8 mouse cellular contexts compared by ENCODE assay signal in the genomic region with DNA sequence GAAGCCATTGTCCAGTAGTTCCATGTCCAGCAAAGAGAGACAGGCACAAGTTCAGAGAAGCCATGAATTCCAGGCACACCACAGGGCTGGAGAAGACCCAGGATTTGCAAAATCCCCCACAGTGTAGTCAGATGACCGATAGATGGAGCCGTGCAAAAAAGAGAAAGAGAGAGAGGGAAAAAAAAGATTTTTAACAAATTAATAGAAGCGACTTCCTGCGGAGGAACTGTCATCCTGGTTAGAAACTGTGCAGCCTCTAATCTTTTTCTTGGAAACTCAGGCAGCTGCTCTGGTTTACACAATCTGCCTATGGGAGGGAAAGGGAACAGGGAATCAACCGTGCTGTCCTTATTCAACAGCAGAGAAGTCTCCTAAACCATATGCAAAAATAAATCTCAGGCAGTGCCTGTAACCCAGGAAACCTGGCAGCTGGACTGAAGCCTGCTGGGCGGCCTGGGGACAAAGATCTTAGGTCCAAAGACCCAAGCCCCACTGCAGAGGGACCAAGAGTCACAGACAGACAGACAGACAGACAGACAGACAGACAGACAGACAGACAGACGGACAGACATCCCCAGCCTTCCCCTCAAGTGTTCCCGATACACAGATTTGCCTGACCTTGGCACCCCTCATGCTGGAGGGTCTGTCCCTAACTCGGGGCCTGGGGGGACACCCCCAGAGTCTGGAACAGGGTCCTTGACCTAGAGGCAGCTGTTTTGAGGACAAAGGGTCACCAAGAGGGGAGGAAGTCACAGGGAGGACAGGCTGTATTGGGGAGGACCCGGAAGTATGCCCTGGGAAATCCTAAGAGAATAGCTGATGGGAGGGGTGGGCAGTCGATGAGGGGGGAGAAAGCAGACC. TPM values are rescaled to one million over a fixed set of nuclear protein-coding genes. Genes with fewer than 3 reads are reported as not detected.
DNase-seq lines count a peak whose midpoint lies in the region; ATAC-seq and TF ChIP-seq lines count a peak whose summit lies in the region.

No protein-coding gene starts in this region.

- peak; percentile 51; the same call in 1 of the 2 replicates for ATAC-seq in heart, embryonic 15.5 days (replicated peaks; ENCODE audit: insufficient number of reproducible peaks, insufficient read depth, low FRiP score, low read depth)
- peak; percentile 50; the same call in 1 of the 2 replicates for ATAC-seq in midbrain, embryonic 12.5 days (ENCODE audit: low FRiP score, low read depth)
- ATAC-seq in activated CD4-positive, CD25-positive, alpha-beta regulatory T cell, adult 4 months = no peak

- peaks cover 25% of the 10 kb centered on the region for H3K4me1 ChIP-seq in heart, embryonic 15.5 days (replicated peaks)
- H3K4me1 ChIP-seq in midbrain, embryonic 12.5 days = peaks cover 49% of the 10 kb centered on the region

- H3K4me3 ChIP-seq in left cerebral cortex, adult 2 months = no peak overlapping the region
- H3K4me3 ChIP-seq in heart, embryonic 15.5 days = peak overlapping the region; percentile 17; the same call in 1 of the 2 replicates
- H3K4me3 ChIP-seq in midbrain, embryonic 12.5 days = no peak overlapping the region

- DNase-seq in left cerebral cortex, adult 2 months (ENCODE audit: extremely low spot score in 1 of 2, low spot score in 2 of 2) = peak in 1 of 2 experiments; percentile 44
- DNase-seq in left cerebral cortex, adult 11 months (ENCODE audit: low spot score) = no peak
- peak; percentile 60 for DNase-seq in embryo, embryonic 11 days
- peak; percentile 67 to 81 for DNase-seq in kidney, postnatal 4 days
- no peak for DNase-seq in spleen, adult 12 weeks (ENCODE audit: low spot score)

- H3K27ac ChIP-seq in left cerebral cortex, adult 2 months = peak overlapping the region; percentile 92
- H3K27ac ChIP-seq in heart, embryonic 15.5 days = peak overlapping the region; percentile 72
- peak overlapping the region; percentile 93 for H3K27ac ChIP-seq in midbrain, embryonic 12.5 days (replicated peaks)

- TF ChIP-seq CTCF in left cerebral cortex, adult 2 months (IDR thresholded peaks at IDR 0.05) = peak; percentile 53

- peak overlapping the region; percentile 54 for H3K4me2 ChIP-seq in heart, embryonic 15.5 days
- peak overlapping the region; percentile 31 for H3K4me2 ChIP-seq in midbrain, embryonic 12.5 days (replicated peaks)

- H3K9me3 ChIP-seq in heart, embryonic 15.5 days (replicated peaks) = no peaks in the 10 kb centered on the region
- H3K9me3 ChIP-seq in midbrain, embryonic 12.5 days = no peaks in the 10 kb centered on the region

- peaks cover 62% of the 10 kb centered on the region for H3K27me3 ChIP-seq in heart, embryonic 15.5 days
- H3K27me3 ChIP-seq in midbrain, embryonic 12.5 days = peaks cover 23% of the 10 kb centered on the region

- H3K9ac ChIP-seq in heart, embryonic 15.5 days = no peak overlapping the region
- peak overlapping the region; percentile 15; the same call in 1 of the 2 replicates for H3K9ac ChIP-seq in midbrain, embryonic 12.5 days (replicated peaks)

- intact Hi-C loops in left cerebral cortex, adult 2 months (cut with DNase I) = loop anchor here (2.0 kb wide), 1 partner anchor 42 kb away; no protein-coding TSS in a partner anchor

- 3% methylated on average over 11 of the region's 11 CpGs for WGBS in heart, embryonic 15.5 days
- 2% methylated on average over 11 of the region's 11 CpGs for WGBS in midbrain, embryonic 12.5 days

- no peaks in the 10 kb centered on the region for H3K36me3 ChIP-seq in heart, embryonic 15.5 days
- no peaks in the 10 kb centered on the region for H3K36me3 ChIP-seq in midbrain, embryonic 12.5 days

RNA-seq across cellular contexts. Expression of gene Camk2n1, which starts 9.1 kb away (rescaled TPM):
- 1,000 to 10,000 TPM; 1,332 to 1,386 TPM for total RNA-seq in left cerebral cortex, adult 2 months (2021)
- 1.3 and 1.5 TPM in 2 replicates for polyA plus RNA-seq in heart, embryonic 15.5 days (2015; fragmentation: Nextera tagmentation; extraction: Ambion mirVana)
- polyA plus RNA-seq in midbrain, embryonic 12.5 days (2016; fragmentation: Nextera tagmentation; extraction: Ambion mirVana) = 9.0 and 9.8 TPM in 2 replicates
- polyA plus RNA-seq in activated CD4-positive, CD25-positive, alpha-beta regulatory T cell, adult 4 months (2017; shearing (Covaris generic)) = under 1 TPM; 0.38 to 0.80 TPM

RNA-seq across cellular contexts. Expression of gene Mul1, which starts 28.7 kb away (rescaled TPM):
- total RNA-seq in left cerebral cortex, adult 2 months (2021) = 10 to 100 TPM; 63.0 to 65.1 TPM
- 22.2 and 22.7 TPM in 2 replicates for polyA plus RNA-seq in heart, embryonic 15.5 days (2015; fragmentation: Nextera tagmentation; extraction: Ambion mirVana)
- 16.0 and 17.5 TPM in 2 replicates for polyA plus RNA-seq in midbrain, embryonic 12.5 days (2016; fragmentation: Nextera tagmentation; extraction: Ambion mirVana)
- 10 to 100 TPM; 12.9 to 14.0 TPM for polyA plus RNA-seq in activated CD4-positive, CD25-positive, alpha-beta regulatory T cell, adult 4 months (2017; shearing (Covaris generic))

Comparison
In these comparisons a context has a peak if more than half of its experiments do, and no peak if none do; other contexts are left out.
1. DNase-seq: peak in embryo, embryonic 11 days (single experiment) and kidney, postnatal 4 days (2 of 2); none in left cerebral cortex, adult 11 months (single experiment) and spleen, adult 12 weeks (single experiment).
2. Peak in every context shown above with its lines, with median percentiles within 50 percentile points of each other: H3K27ac ChIP-seq.